Mouse (Mus musculus): ENCODE data around the gene Ctrl.
"Not testable (repeated sequence)": the region's sequence is repeated elsewhere in the genome, so short reads cannot be mapped to it uniquely, and the experiment has no call there.

Gene Ctrl

GRCm38 (mm10) chr8:105933762-105934161, at the start of gene Ctrl:
Ctrl (minus strand) TSS chr8:105933862.
- DNase-seq (ENCODE audit: low spot score): no peak

GRCm38 (mm10) chr8:105983406-105983805, 49.7 kb upstream of the Ctrl start:
- DNase-seq (ENCODE audit: low spot score): not testable (repeated sequence)

- no peak for DNase-seq (ENCODE audit: low spot score)
Measured at GRCm38 (mm10) chr8:105981146-105981545, 47.5 kb upstream of the Ctrl start.

GRCm38 (mm10) chr8:105979325-105979724, 45.7 kb upstream of the Ctrl start, which contains the start of gene Dpep3:
Dpep3 (minus strand) TSS chr8:105979429.
- no peak for DNase-seq (ENCODE audit: low spot score)

GRCm38 (mm10) chr8:105975363-105975762, 41.7 kb upstream of the Ctrl start:
- no peak for DNase-seq (ENCODE audit: low spot score)

GRCm38 (mm10) chr8:105971019-105971720, 37.5 kb upstream of the Ctrl start:
- no peak for DNase-seq (ENCODE audit: low spot score)

- DNase-seq (ENCODE audit: low spot score): no peak
Measured at GRCm38 (mm10) chr8:105969367-105969766, 35.7 kb upstream of the Ctrl start.

GRCm38 (mm10) chr8:105966692-105967311, 33.1 kb upstream of the Ctrl start:
- no peak for DNase-seq (ENCODE audit: low spot score)

- peak; percentile 86 for DNase-seq (ENCODE audit: low spot score)
Measured at GRCm38 (mm10) chr8:105965905-105966341, 32.3 kb upstream of the Ctrl start, which contains the start of gene Slc12a4. Slc12a4 (minus strand) TSS chr8:105966097.

- DNase-seq (ENCODE audit: low spot score): peak; percentile 61
Measured at GRCm38 (mm10) chr8:105965266-105965904, 31.7 kb upstream of the Ctrl start.

GRCm38 (mm10) chr8:105964506-105965265, 31.0 kb upstream of the Ctrl start:
- no peak for DNase-seq (ENCODE audit: low spot score)

GRCm38 (mm10) chr8:105961536-105961935, 27.9 kb upstream of the Ctrl start:
- no peak for DNase-seq (ENCODE audit: low spot score)

- DNase-seq (ENCODE audit: low spot score): no peak
Measured at GRCm38 (mm10) chr8:105961101-105961500, 27.4 kb upstream of the Ctrl start.

GRCm38 (mm10) chr8:105959350-105959749, 25.7 kb upstream of the Ctrl start:
- peak; percentile 44 for DNase-seq (ENCODE audit: low spot score)

GRCm38 (mm10) chr8:105957813-105958212, 24.2 kb upstream of the Ctrl start:
- peak; percentile 71 for DNase-seq (ENCODE audit: low spot score)

GRCm38 (mm10) chr8:105956556-105956955, 22.9 kb upstream of the Ctrl start:
- DNase-seq (ENCODE audit: low spot score): no peak

GRCm38 (mm10) chr8:105951057-105951659, 17.5 kb upstream of the Ctrl start:
- peak; percentile 57 for DNase-seq (ENCODE audit: low spot score)

- DNase-seq (ENCODE audit: low spot score): peak; percentile 84
Measured at GRCm38 (mm10) chr8:105949350-105949749, 15.7 kb upstream of the Ctrl start.

- DNase-seq (ENCODE audit: low spot score): no peak
Measured at GRCm38 (mm10) chr8:105943321-105943739, 9.7 kb upstream of the Ctrl start, which contains the start of gene Lcat. Lcat (minus strand) TSS chr8:105943382.

GRCm38 (mm10) chr8:105942542-105942941, 8.9 kb upstream of the Ctrl start:
- DNase-seq (ENCODE audit: low spot score): no peak

GRCm38 (mm10) chr8:105942026-105942425, 8.4 kb upstream of the Ctrl start:
- DNase-seq (ENCODE audit: low spot score): no peak

GRCm38 (mm10) chr8:105938306-105938669, 4.6 kb upstream of the Ctrl start, which contains the start of gene Psmb10:
Psmb10 (minus strand) TSS chr8:105938444.
- peak; percentile 70 for DNase-seq (ENCODE audit: low spot score)
